Mouse (Mus musculus): ENCODE measurements around the gene Veph1. TPM values are rescaled to one million over a fixed set of nuclear protein-coding genes. Genes with fewer than 3 reads are reported as not detected.

The Veph1 gene
- polyA plus RNA-seq, 1 experiment from 2014 or later, result 10.0 TPM

DNA sequence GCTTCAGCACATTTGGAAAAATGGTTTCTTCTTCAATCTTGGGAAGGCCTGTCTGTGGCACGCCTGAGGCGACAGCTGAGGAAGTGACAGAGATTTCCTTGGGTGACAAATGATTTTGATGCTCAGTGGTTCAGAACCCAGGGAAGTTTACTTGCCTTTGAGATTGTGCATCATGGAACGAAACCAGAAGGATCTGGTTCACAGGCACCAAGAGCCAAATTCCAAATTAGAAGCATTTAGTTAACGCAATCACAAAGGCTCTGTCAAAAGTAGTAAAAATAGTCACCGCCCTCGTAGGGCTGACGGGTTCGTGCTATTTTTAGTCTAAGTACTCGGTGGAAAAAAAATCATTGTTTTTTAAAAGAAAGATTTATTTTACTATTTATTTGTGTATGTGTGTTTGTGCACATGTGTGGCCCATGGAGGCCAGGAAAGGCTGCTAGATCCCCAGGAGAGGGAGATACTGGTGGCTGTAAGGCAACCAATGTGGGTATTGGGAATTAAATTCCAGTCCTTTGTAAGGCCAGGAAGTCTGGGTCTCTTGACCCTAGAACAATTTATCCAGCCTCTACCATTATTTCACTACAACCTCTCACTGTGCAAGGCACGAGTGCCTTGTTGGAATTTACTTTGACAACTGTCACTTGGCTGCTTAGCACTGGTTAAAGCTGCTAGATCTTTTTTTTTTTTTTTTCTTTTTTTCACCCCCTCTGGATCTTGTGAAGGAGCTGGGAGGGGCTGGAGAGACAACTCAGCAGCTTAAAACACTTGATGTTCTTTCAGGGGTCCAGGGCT, 246.3 kb downstream of the Veph1 start:
- WGBS, result 57% methylated on average over 10 of the region's 10 CpGs
- Histone ChIP-seq H3K27ac (no peak overlapping the region), H3K36me3 (ENCODE audit: poor library complexity, severe bottlenecking) (no peaks in the 10 kb centered on the region), H3K4me3 (no peak overlapping the region), H3K9me3 (replicated peaks) (no peaks in the 10 kb centered on the region), H3K9ac (no peak overlapping the region), H3K4me2 (no peak overlapping the region), H3K27me3 (no peaks in the 10 kb centered on the region), H3K4me1 (0 out of 2 replicates have a peak, but pooled peaks cover 4% of the 10 kb centered on the region)
- peak; percentile 51; the same call in 1 of the 2 replicates for ATAC-seq

DNA sequence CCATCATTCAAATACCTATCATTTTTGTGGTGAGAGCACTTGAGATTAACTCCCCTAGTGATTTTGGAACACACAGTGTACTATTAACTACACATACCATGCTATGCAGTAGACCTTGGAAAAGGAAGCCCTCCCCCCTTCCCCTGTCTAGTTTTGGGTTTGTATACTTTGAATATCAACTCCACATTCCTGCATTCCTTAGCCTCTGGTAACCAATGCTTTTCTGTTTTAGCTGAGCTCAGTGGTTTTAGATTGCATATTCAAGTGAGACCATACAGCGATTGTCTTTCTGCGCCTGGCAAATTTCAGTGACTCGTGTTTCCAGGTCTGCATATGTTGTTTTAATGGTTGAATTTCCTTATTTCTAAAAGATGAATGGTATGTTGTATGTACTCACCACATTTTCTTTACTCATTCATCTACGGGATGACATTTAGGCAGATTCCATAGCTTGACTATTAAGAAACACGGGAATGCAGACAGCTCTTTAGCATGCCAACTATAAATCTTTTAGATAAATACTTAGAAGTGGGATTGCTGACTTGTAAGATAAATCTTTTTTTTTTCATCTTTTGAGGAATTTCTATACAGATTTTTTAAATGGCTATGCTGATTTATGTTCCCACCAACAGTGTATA, 255.7 kb downstream of the Veph1 start:
- H3K4me3 ChIP-seq, result no peak overlapping the region
- 85% methylated on average over 5 of the region's 5 CpGs for WGBS
- H3K27ac ChIP-seq, result no peak overlapping the region
- ATAC-seq, result no peak
- H3K4me2 ChIP-seq, result no peak overlapping the region
- no peaks in the 10 kb centered on the region for H3K4me1 ChIP-seq
- no peaks in the 10 kb centered on the region for H3K9me3 ChIP-seq (replicated peaks)
- H3K36me3 ChIP-seq (ENCODE audit: poor library complexity, severe bottlenecking), result no peaks in the 10 kb centered on the region
- no peaks in the 10 kb centered on the region for H3K27me3 ChIP-seq
- no peak overlapping the region for H3K9ac ChIP-seq

DNA sequence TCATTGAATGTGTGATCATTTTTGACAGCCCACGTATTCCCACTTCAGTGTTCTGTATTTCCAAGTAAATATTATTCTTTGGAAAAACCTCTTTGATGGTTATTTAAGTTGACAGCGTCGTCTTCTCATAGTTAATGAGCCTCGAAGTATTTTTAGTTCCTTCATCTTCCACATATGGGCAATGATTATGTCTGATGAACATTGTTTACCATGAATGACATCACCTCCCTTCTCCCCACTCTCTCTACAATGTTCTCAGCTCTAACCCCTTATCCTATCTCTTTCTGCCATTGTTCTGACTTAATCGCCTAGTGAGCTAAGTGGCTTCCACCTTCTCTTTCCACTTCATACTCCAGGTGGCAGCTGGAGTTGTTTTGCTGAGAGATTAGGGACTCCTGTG, 261.4 kb downstream of the Veph1 start:
- Histone ChIP-seq H3K4me1 (no peaks in the 10 kb centered on the region), H3K27ac (no peak overlapping the region), H3K9me3 (replicated peaks) (no peaks in the 10 kb centered on the region), H3K36me3 (ENCODE audit: poor library complexity, severe bottlenecking) (no peaks in the 10 kb centered on the region), H3K4me2 (no peak overlapping the region), H3K4me3 (no peak overlapping the region), H3K27me3 (no peaks in the 10 kb centered on the region), H3K9ac (no peak overlapping the region)
- WGBS, result 88% methylated on average over 5 of the region's 5 CpGs
- no peak for ATAC-seq

DNA sequence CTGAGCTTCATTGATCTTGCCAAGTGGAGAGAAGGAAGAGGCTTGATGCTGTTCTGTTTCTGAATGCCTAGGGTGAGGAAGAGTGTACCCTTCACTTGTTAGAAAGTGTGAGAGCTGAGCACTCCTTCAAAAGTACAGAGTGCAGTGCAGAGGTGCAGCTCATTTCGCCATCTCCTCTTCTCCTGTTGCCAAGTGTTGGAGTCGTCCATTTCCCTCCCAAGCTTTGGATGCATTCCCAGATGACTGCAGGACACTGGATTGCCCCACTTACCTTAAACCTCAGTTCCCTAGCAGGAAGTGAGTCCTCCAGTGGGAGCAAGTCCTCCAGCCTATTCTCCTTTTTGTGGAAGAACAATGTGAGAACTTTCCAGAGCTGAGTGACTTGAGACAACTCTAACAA, 263.3 kb downstream of the Veph1 start:
- ATAC-seq, result no peak

DNA sequence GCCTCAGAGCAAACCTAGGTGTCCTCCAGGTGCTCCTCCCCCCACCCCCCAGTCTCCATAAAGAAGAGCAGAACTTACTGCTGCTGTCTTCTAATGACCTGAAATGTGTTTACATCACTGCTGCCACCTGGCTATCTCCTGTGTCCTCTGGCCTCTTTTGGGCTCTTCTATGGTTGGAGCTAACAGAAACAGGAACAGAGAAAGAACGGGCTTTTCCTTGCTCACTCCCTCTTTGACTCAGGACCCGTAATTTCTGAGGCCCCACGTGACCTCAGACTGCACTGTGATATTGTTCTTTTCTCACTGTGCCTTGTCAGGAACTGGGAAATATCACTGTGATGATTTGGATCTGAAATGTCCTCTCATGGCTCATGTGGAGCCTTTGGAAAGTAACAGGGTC, 271.2 kb downstream of the Veph1 start:
- WGBS, result 88% methylated on average over 3 of the region's 3 CpGs

More for the DNA sequence above, 263.3 kb downstream of the Veph1 start:
- Histone ChIP-seq H3K4me2 (no peak overlapping the region), H3K36me3 (ENCODE audit: poor library complexity, severe bottlenecking) (no peaks in the 10 kb centered on the region), H3K9ac (no peak overlapping the region), H3K4me3 (no peak overlapping the region), H3K9me3 (replicated peaks) (no peaks in the 10 kb centered on the region), H3K27ac (no peak overlapping the region), H3K4me1 (no peaks in the 10 kb centered on the region), H3K27me3 (no peaks in the 10 kb centered on the region)
- 82% methylated on average over 2 of the region's 2 CpGs for WGBS

DNA sequence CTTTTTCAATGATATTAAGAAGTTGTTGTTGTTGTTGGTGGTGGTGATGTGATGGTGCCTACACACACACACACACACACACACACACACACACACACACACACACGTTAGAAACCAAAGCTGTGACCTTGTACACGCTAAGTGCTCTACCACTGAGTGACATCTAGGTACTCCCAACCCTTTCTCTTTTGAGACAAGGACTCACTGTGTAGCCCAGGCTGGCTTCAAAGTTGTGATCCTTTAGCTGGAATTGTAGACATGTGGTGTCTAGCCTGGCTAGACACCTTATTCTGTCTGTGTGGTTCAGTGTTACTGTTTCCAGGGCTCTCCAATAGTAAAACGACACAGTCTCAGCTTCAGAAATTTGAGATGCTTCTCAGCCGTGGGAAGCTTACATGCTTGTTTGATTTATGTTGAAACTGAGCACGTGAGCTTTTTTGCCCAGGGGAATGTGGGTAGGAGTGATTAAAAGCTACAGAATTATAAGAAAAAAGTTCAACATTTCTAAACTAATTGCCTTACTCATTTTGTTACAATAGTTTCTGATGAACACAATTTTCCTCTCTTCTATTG, 272.3 kb downstream of the Veph1 start:
- Histone ChIP-seq H3K36me3 (ENCODE audit: poor library complexity, severe bottlenecking) (no peaks in the 10 kb centered on the region), H3K27me3 (no peaks in the 10 kb centered on the region), H3K9me3 (replicated peaks) (no peaks in the 10 kb centered on the region), H3K9ac (no peak overlapping the region), H3K4me1 (no peaks in the 10 kb centered on the region), H3K27ac (no peak overlapping the region), H3K4me2 (no peak overlapping the region), H3K4me3 (no peak overlapping the region)
- ATAC-seq, result no peak
- 79% methylated on average over 5 of the region's 5 CpGs for WGBS

More for the DNA sequence above, 271.2 kb downstream of the Veph1 start:
- H3K27ac ChIP-seq, result no peak overlapping the region
- no peak overlapping the region for H3K9ac ChIP-seq
- no peaks in the 10 kb centered on the region for H3K9me3 ChIP-seq (replicated peaks)
- H3K36me3 ChIP-seq (ENCODE audit: poor library complexity, severe bottlenecking), result no peaks in the 10 kb centered on the region
- no peak for ATAC-seq
- H3K4me2 ChIP-seq, result no peak overlapping the region
- no peak overlapping the region for H3K4me3 ChIP-seq
- H3K4me1 ChIP-seq, result no peaks in the 10 kb centered on the region
- no peaks in the 10 kb centered on the region for H3K27me3 ChIP-seq

DNA sequence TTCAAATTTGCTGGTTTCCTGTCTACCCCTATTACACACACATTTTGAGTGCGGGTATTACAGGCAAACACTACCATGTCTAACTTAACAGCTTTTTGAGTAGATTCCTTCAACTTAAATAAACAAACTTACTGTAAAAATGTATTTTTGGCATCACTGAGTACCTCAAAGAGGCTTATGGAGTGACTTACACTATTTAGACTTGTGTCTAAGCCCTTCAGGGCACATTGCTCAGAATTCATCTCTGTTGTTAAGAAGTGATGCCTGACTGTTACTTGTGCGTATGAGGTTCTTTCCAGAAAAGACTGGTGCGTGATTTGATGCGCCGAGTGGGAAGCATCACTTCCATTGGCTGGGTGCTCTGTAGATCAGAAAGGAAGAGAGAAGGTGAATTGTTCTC, 277.5 kb downstream of the Veph1 start:
- no peak overlapping the region for H3K9ac ChIP-seq
- no peaks in the 10 kb centered on the region for H3K9me3 ChIP-seq (replicated peaks)
- no peak overlapping the region for H3K27ac ChIP-seq
- ATAC-seq, result no peak
- 94% methylated on average over 5 of the region's 5 CpGs for WGBS
- H3K4me1 ChIP-seq, result no peaks in the 10 kb centered on the region
- no peak overlapping the region for H3K4me2 ChIP-seq
- H3K36me3 ChIP-seq (ENCODE audit: poor library complexity, severe bottlenecking), result no peaks in the 10 kb centered on the region
- H3K4me3 ChIP-seq, result no peak overlapping the region
- no peaks in the 10 kb centered on the region for H3K27me3 ChIP-seq

DNA sequence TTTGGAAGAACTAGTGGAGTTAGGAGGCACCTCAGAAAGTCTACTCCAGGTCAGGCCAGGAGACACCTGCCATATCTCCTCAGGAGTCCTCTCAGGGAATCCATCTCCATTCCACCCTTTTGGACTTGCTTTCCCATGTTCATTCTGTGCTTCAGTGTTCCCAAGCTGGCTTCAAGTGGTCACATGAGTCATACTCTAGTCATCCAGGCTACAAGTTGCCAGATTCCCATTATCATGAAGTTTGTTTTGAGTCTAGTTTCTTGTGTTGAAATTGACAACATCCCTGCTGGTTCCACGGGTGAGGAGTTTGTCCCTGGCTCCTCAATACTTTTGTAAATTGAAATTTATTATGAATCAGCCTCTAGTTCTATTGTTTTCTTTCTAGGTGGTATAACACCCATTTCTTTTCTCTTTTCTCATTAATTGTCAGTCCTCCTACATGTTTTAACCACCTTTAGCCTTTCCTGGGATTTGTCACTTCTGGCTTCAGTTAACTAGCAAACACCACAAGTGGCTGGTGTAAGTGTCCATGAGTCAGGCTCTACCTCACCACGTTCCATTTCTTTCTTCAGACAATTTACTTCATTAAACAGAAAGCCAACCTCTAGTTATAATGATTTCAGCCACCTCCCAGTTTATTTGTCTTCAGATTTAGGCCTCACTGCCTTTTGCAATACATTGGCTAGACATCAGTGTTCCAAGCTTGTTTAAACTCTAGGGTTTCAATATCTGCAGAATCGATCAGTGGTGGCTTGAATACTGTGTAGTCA, 288.8 kb downstream of the Veph1 start:
- Histone ChIP-seq H3K4me1 (no peaks in the 10 kb centered on the region), H3K9me3 (replicated peaks) (no peaks in the 10 kb centered on the region), H3K9ac (no peak overlapping the region), H3K27me3 (no peaks in the 10 kb centered on the region), H3K4me2 (no peak overlapping the region), H3K27ac (no peak overlapping the region), H3K36me3 (ENCODE audit: poor library complexity, severe bottlenecking) (no peaks in the 10 kb centered on the region), H3K4me3 (no peak overlapping the region)
- WGBS, result 82% methylated on average over 3 of the region's 3 CpGs
- no peak for ATAC-seq

DNA sequence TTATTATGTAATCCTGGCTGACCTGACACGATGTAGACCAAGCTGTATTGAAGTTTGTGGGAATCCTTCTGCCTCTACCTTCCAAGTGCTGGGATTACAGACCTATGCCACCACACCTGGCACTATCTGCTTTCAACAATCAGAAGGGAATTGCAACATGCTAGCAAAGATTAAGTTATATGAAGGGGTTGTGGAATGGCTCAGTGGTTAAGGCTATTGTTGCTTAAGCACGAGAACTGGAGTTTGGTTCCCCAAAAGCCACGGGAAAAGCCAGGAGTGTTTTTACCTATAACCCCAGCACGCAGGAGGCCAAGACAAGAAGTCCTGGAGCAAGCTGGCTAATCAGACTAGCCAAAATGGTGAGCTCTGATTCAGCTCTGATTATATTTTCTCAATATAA, 291.6 kb downstream of the Veph1 start:
- 81% methylated on average over 4 of the region's 4 CpGs for WGBS
- Histone ChIP-seq H3K9me3 (replicated peaks) (no peaks in the 10 kb centered on the region), H3K4me3 (no peak overlapping the region), H3K4me1 (no peaks in the 10 kb centered on the region), H3K27ac (no peak overlapping the region), H3K9ac (no peak overlapping the region), H3K36me3 (ENCODE audit: poor library complexity, severe bottlenecking) (no peaks in the 10 kb centered on the region), H3K27me3 (no peaks in the 10 kb centered on the region), H3K4me2 (no peak overlapping the region)
- ATAC-seq, result no peak

DNA sequence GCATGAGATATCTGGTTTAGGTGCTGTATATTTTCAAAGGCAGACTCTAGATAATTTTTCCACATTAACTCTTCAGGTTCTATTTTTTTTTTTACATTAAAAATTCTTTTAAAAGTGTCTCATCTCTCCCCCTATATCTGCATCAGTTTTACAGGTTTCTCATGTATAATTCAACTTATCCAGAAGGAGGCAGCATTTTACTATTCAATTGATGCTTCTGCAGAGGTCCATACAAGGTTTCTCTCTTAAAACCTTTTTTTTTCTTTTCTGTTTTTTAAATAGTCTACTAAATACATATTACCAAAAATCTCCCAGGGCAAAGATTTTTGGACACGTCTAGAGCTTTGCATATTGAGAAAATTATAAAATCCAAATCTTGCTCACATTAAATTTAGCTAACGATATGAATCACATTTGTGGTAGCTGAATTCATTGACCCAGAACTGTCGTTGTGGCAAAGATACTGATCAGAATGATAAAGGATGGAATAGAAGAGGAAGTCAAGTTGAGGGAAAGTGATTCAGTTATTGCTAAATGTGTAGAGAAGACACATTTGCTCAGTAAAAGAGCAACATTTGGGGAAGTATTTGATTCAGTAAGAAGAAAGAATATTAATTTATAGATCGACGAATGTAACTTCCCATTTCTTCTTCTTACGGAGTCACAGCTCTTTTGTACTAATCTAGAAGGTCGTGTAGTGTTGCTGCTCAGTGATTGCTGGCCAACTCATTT, 292.3 kb downstream of the Veph1 start:
- WGBS, result 69% methylated on average over 7 of the region's 7 CpGs
- ATAC-seq, result 0 out of 2 replicates have a peak, but pooled peaks have one; percentile 24
- Histone ChIP-seq H3K4me2 (no peak overlapping the region), H3K4me1 (no peaks in the 10 kb centered on the region), H3K27ac (no peak overlapping the region), H3K9me3 (replicated peaks) (no peaks in the 10 kb centered on the region), H3K4me3 (no peak overlapping the region), H3K27me3 (no peaks in the 10 kb centered on the region), H3K36me3 (ENCODE audit: poor library complexity, severe bottlenecking) (no peaks in the 10 kb centered on the region), H3K9ac (no peak overlapping the region)

Measured in forebrain, embryonic 13.5 days (tissue).